Mouse (Mus musculus) midbrain, postnatal 0 days (tissue): ENCODE data around the gene H2al1i. TPM values are rescaled to one million over a fixed set of nuclear protein-coding genes. Genes with fewer than 3 reads are reported as not detected.
A peak's percentile ranks its signal among the peaks of the same experiment; 100 is the strongest.
"Not testable (repeated sequence)": the region's sequence is repeated elsewhere in the genome, so short reads cannot be mapped to it uniquely, and the experiment has no call there.

ENCODE experiments used
- ATAC-seq: fragments of 200-750 bp; cut with Nextera tagmentation; 2 replicates; pipeline ENCODE4 v1.8.0; 2017; ENCODE audit warnings: moderate number of reproducible peaks, mild to moderate bottlenecking, moderate TSS enrichment, moderate library complexity; ENCODE audit not compliant: low FRiP score
- DNase-seq: peaks from one replicate; pipeline ENCODE4 v3.0.0-alpha.2; 2015; ENCODE audit warnings: low spot score
- H3K27ac ChIP-seq: fragments of 300-500 bp; sonication (generic); 2 replicates; pipeline ENCODE4 v1.5.1; 2014; ENCODE audit warnings: low read depth, mild to moderate bottlenecking, low read length, mixed read lengths
- H3K27me3 ChIP-seq: fragments of 300-500 bp; sonication (generic); 2 replicates; pipeline ENCODE4 v1.6.1; 2014; ENCODE audit warnings: low read length, control low read depth, mixed read lengths; ENCODE audit not compliant: insufficient read depth
- H3K36me3 ChIP-seq: fragments of 300-500 bp; sonication (generic); 2 replicates; pipeline ENCODE4 v1.6.1; 2014; ENCODE audit warnings: low read length, control low read depth, mixed read lengths; ENCODE audit not compliant: insufficient read depth
- H3K4me1 ChIP-seq: fragments of 300-500 bp; sonication (generic); 2 replicates; pipeline ENCODE4 v1.6.1; 2014; ENCODE audit warnings: mild to moderate bottlenecking, control low read depth, antibody characterized with exemption, low read length, mixed read lengths; ENCODE audit not compliant: insufficient read depth
- H3K4me2 ChIP-seq: fragments of 300-500 bp; sonication (generic); 2 replicates; pipeline ENCODE4 v1.6.1; 2014; ENCODE audit warnings: low read depth, mild to moderate bottlenecking, low read length, mixed read lengths; ENCODE audit not compliant: poor library complexity, severe bottlenecking
- H3K4me3 ChIP-seq: fragments of 300-500 bp; sonication (generic); 2 replicates; pipeline ENCODE4 v1.5.1; 2014; ENCODE audit warnings: low read depth, mild to moderate bottlenecking, low read length, moderate library complexity
- H3K9ac ChIP-seq: fragments of 300-500 bp; sonication (generic); replicated peaks from 2 replicates; pipeline ENCODE4 v1.6.1; 2014; ENCODE audit warnings: mild to moderate bottlenecking, low read length, moderate library complexity, mixed read lengths; ENCODE audit not compliant: poor library complexity, severe bottlenecking
- H3K9me3 ChIP-seq: fragments of 300-500 bp; sonication (generic); 2 replicates; pipeline ENCODE4 v1.6.1; 2016; ENCODE audit warnings: low read length, control low read depth
- CTCF ChIP-seq: IDR thresholded peaks from 2 replicates; pipeline ENCODE4 v1.5.1; 2016; ENCODE audit warnings: antibody characterized with exemption, mild to moderate bottlenecking
- WGBS: fragments of 180-500 bp; shearing (Covaris S2); extraction: QIAGEN DNeasy Blood & Tissue Kit; methylation state at CpG from one replicate; pipeline ENCODE4 v1.1.7; 2014; 5-methylcytosine and 5-hydroxymethylcytosine counted together
- polyA plus RNA-seq: library from polyadenylated mRNA; unstranded; fragments of >200 nt; fragmentation: Nextera tagmentation; extraction: Ambion mirVana; gene quantifications from 2 replicates; pipeline ENCODE4 v1.2.1, GENCODE M21; 2015
- total RNA-seq: library from RNA; depleted of rRNA; stranded (reverse); fragments of >200 nt; gene quantifications from 2 replicates; pipeline ENCODE4 v1.2.3, GENCODE M21; 2014; rRNA removed

The H2al1i gene
- total RNA-seq (not detected in 2 replicates), polyA plus RNA-seq (not detected in 2 replicates)

- WGBS = no CpG with 5 or more reads among the region's 5 CpGs
- not testable (repeated sequence) for H3K36me3 ChIP-seq, ATAC-seq, H3K9me3 ChIP-seq, H3K4me1 ChIP-seq, H3K4me2 ChIP-seq, H3K27ac ChIP-seq, H3K27me3 ChIP-seq, H3K9ac ChIP-seq, H3K4me3 ChIP-seq, DNase-seq
Observed at GRCm38 (mm10) chrX:11324359-11324758, at the start of gene H2al1i. H2al1i (plus strand) TSS chrX:11324659.

DNA sequence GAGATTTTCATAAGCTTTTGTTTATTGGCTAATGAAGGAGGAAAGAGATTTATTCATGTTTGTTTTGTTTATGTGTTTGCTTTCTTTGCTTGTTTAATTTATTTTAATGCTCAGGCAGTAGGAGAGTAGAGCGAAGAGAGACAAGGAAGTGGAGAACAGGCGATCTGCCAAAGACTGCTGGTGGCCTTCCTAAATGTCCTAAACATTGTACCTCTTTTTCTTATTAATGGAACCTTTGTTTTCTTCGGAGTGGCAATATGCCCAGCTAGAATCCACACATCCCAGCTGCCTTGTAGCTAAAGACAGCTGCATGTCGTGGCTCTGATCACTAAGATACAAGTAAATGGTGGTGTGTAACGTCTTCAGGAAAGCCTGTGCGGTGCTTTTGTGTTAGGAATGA lies 47.4 kb upstream of the H2al1i start:
- ATAC-seq (no peak), DNase-seq (peak; percentile 12)
- Histone ChIP-seq H3K36me3 (no peaks in the 10 kb centered on the region), H3K27ac (no peak overlapping the region), H3K27me3 (no peaks in the 10 kb centered on the region), H3K9me3 (no peaks in the 10 kb centered on the region), H3K4me2 (no peak overlapping the region), H3K4me1 (no peaks in the 10 kb centered on the region), H3K9ac (no peak overlapping the region), H3K4me3 (no peak overlapping the region)
- 68% methylated on average over 6 of the region's 6 CpGs for WGBS
- TF ChIP-seq CTCF = no peak

- no peak for TF ChIP-seq CTCF
- no peak overlapping the region for H3K9ac ChIP-seq
- no peak overlapping the region for H3K4me2 ChIP-seq
- no peak overlapping the region for H3K27ac ChIP-seq
- DNase-seq (no peak), ATAC-seq (no peak)
- no peaks in the 10 kb centered on the region for H3K9me3 ChIP-seq
- H3K4me3 ChIP-seq = no peak overlapping the region
- no peaks in the 10 kb centered on the region for H3K36me3 ChIP-seq
- 73% methylated on average over 2 of the region's 2 CpGs for WGBS
- no peaks in the 10 kb centered on the region for H3K4me1 ChIP-seq
- H3K27me3 ChIP-seq = no peaks in the 10 kb centered on the region
Observed at GRCm38 (mm10) chrX:11280741-11281140, 43.7 kb upstream of the H2al1i start.

DNA sequence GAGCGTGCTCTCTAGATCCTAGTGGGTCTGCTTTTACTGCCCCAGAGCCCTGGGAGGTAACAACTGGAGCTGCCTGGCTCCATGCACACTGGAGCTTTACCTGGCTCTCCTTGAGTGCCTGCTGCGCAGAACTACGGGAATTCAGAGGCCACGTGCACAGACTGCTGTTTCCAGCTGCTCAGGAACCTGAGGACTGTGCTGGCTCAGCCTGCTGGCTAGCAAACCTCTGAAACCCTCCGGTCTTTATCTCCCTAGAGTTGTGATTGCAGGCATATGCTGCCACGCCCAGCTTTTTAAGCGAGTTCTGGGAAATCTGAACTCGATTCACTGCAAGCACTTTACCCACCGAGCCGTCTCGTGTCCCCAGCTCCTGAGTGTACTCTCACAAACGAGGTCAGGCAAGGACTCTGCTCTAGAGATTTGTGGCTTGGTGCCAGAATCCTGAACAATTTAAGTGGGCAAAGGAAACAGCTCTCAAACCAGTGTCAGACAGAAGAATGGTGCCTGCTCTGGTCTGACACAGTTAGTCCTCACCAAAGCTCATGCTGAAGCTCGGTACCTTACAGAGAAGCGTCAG lies 36.1 kb upstream of the H2al1i start:
- Histone ChIP-seq H3K27ac (no peak overlapping the region), H3K9me3 (no peaks in the 10 kb centered on the region), H3K4me2 (no peak overlapping the region), H3K4me1 (no peaks in the 10 kb centered on the region), H3K36me3 (no peaks in the 10 kb centered on the region), H3K27me3 (no peaks in the 10 kb centered on the region), H3K9ac (no peak overlapping the region), H3K4me3 (no peak overlapping the region)
- ATAC-seq = no peak
- WGBS = 84% methylated on average over 14 of the region's 14 CpGs
- TF ChIP-seq CTCF = no peak
- no peak for DNase-seq

DNA sequence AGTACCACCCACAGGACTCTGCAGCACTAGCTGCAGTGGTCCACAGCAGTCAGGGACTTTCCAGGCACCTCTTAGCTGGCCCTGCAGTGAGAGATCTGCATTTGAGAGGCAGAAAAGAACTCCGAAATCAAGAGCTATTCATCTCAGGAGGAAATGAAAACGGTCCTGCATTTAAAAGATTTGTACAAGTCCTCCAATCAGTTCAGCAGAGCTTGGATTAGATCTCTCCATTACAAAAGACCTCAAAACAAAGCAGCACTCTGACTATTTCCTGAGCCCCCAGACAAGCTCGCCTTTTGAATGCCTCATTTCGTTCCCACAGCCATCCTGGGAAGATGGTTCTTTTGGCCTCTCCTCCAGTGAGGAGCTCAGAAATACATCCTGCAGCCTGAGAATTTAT lies 35.2 kb upstream of the H2al1i start:
- ATAC-seq (no peak), DNase-seq (no peak)
- H3K36me3 ChIP-seq = no peaks in the 10 kb centered on the region
- no peak overlapping the region for H3K4me2 ChIP-seq
- no peaks in the 10 kb centered on the region for H3K4me1 ChIP-seq
- H3K27me3 ChIP-seq = no peaks in the 10 kb centered on the region
- TF ChIP-seq CTCF = no peak
- H3K4me3 ChIP-seq = no peak overlapping the region
- H3K9ac ChIP-seq = no peak overlapping the region
- no peak overlapping the region for H3K27ac ChIP-seq
- no peaks in the 10 kb centered on the region for H3K9me3 ChIP-seq
- 38% methylated on average over 4 of the region's 4 CpGs for WGBS

GRCm38 (mm10) chrX:11298957-11299356 lies 25.5 kb upstream of the H2al1i start, which contains the start of gene H2al1a:
H2al1a (plus strand) TSS chrX:11299257.
- not testable (repeated sequence) for H3K27ac ChIP-seq, ATAC-seq, H3K9me3 ChIP-seq, H3K4me2 ChIP-seq, H3K4me3 ChIP-seq, H3K9ac ChIP-seq, H3K36me3 ChIP-seq, DNase-seq, H3K27me3 ChIP-seq, H3K4me1 ChIP-seq
- no CpG with 5 or more reads among the region's 3 CpGs for WGBS

GRCm38 (mm10) chrX:11302132-11302531 lies 22.3 kb upstream of the H2al1i start, which contains the start of gene H2al1b:
H2al1b (plus strand) TSS chrX:11302432.
- not testable (repeated sequence) for H3K9me3 ChIP-seq, DNase-seq, H3K9ac ChIP-seq, H3K36me3 ChIP-seq, H3K27me3 ChIP-seq, ATAC-seq, H3K4me3 ChIP-seq, H3K27ac ChIP-seq, H3K4me2 ChIP-seq, H3K4me1 ChIP-seq
- WGBS = 92% methylated on average over 1 of the region's 3 CpGs

DNA sequence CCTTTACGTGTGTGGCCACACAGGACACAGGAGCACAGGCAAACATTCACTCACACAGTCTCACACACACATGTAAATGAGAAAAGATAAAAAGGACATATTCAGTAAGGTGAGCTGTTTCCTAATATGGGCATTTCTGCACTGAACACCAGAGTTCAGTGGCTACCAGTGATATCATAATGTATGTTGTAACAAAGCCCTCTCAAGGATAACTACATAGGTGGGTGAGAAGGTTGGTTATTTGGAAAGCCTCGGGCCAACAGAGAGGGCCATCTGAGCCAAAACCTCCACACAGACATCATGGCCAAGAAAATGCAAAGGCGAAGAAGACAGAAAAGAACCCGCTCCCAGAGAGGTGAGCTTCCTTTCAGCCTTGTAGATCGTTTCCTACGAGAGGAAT lies 19.1 kb upstream of the H2al1i start, which contains the start of gene H2al1c:
Gene H2al1c (plus strand): TSS at position 301 of the 400 bp plus-strand sequence.
- not testable (repeated sequence) for DNase-seq, H3K36me3 ChIP-seq, H3K9me3 ChIP-seq, H3K27ac ChIP-seq, H3K9ac ChIP-seq, H3K27me3 ChIP-seq, ATAC-seq, H3K4me3 ChIP-seq, H3K4me1 ChIP-seq, H3K4me2 ChIP-seq
- 87% methylated on average over 1 of the region's 6 CpGs for WGBS

DNA sequence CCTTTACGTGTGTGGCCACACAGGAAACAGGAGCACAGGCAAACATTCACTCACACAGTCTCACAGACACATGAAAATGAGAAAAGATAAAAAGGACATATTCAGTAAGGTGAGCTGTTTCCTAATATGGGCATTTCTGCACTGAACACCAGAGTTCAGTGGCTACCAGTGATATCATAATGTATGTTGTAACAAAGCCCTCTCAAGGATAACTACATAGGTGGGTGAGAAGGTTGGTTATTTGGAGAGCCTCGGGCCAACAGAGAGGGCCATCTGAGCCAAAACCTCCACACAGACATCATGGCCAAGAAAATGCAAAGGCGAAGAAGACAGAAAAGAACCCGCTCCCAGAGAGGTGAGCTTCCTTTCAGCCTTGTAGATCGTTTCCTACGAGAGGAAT lies 15.9 kb upstream of the H2al1i start, which contains the start of gene H2al1d:
Gene H2al1d (plus strand): TSS at position 301 of the 400 bp plus-strand sequence.
- H3K4me3 ChIP-seq, H3K4me1 ChIP-seq, ATAC-seq, H3K27ac ChIP-seq, H3K27me3 ChIP-seq, H3K4me2 ChIP-seq, DNase-seq, H3K9ac ChIP-seq, H3K9me3 ChIP-seq, H3K36me3 ChIP-seq: not testable (repeated sequence)
- WGBS = no CpG with 5 or more reads among the region's 6 CpGs
